In genomic region chr5:19501005-19501404, GRCm38 (mm10) we compare ENCODE assay signal across 30 mouse cellular contexts.
DNase-seq lines count a peak whose midpoint lies in the region; ATAC-seq lines count a peak whose summit lies in the region.
"Had no signal": no experiment of that assay in that cellular context is flagged by ENCODE, and none has a peak within 500 bp of the region (broad histone marks: within the 10 kb centered on the region; RNA-seq: fewer than 3 reads in every experiment).

No protein-coding gene starts in this region.

- H3K27ac ChIP-seq in forebrain, embryonic 14.5 days (ENCODE audit: low read depth, low read length) = no peak overlapping the region
- H3K27ac ChIP-seq in forebrain, embryonic 13.5 days = no peak overlapping the region
- H3K27ac ChIP-seq: embryonic facial prominence, embryonic 12.5 days; forebrain, embryonic 12.5 days; heart, adult 2 months; heart, embryonic 15.5 days; hindbrain, embryonic 14.5 days; kidney, postnatal 0 days; limb, embryonic 13.5 days; liver, embryonic 14.5 days; lung, embryonic 15.5 days; midbrain, embryonic 15.5 days; neural tube, embryonic 13.5 days had no signal

- H3K9ac ChIP-seq in forebrain, embryonic 14.5 days (ENCODE audit: low read length) = no peak overlapping the region
- no peak overlapping the region for H3K9ac ChIP-seq in forebrain, embryonic 13.5 days
- H3K9ac ChIP-seq: embryonic facial prominence, embryonic 12.5 days; forebrain, embryonic 12.5 days; heart, embryonic 15.5 days; hindbrain, embryonic 14.5 days; limb, embryonic 13.5 days; liver, embryonic 14.5 days; lung, embryonic 15.5 days; midbrain, embryonic 15.5 days; neural tube, embryonic 13.5 days had no signal

- H3K27me3 ChIP-seq in forebrain, embryonic 14.5 days (replicated peaks; ENCODE audit: control insufficient read depth, insufficient read depth, low read length) = no peaks in the 10 kb centered on the region
- no peaks in the 10 kb centered on the region for H3K27me3 ChIP-seq in forebrain, embryonic 13.5 days
- H3K27me3 ChIP-seq: embryonic facial prominence, embryonic 12.5 days; forebrain, embryonic 12.5 days; heart, embryonic 15.5 days; limb, embryonic 13.5 days; lung, embryonic 15.5 days; midbrain, embryonic 15.5 days; neural tube, embryonic 13.5 days had no signal

- DNase-seq in forebrain, embryonic 14.5 days (ENCODE audit: low spot score) = peak; percentile 31
- peak; percentile 37 to 50 for DNase-seq in left cerebral cortex, postnatal 14 days (ENCODE audit: low spot score in 2 of 2)
- DNase-seq in left cerebral cortex, postnatal 4 days = no peak
- DNase-seq in brain, adult 2 months (ENCODE audit: low read depth, low spot score) = peak; percentile 76
- peak; percentile 5 to 28 for DNase-seq in cerebellum, postnatal 25 days
- DNase-seq: adrenal gland, postnatal 10 days; gastrocnemius, postnatal 36 days; heart, adult 2 months; heart, postnatal 36 days; kidney, adult 18-20 months; lung, postnatal 4 days; retina, postnatal 1 day; thymus, adult 2 months; thymus, postnatal 4 days had no signal

- WGBS in forebrain, embryonic 14.5 days = 81% methylated on average over 3 of the region's 3 CpGs
- 84% methylated on average over 3 of the region's 3 CpGs for WGBS in forebrain, embryonic 13.5 days

- no peak for ATAC-seq in forebrain, embryonic 14.5 days
- ATAC-seq in forebrain, embryonic 13.5 days = no peak
- ATAC-seq in megakaryocyte progenitor cell, adult 5-6 weeks (replicated peaks; ENCODE audit: poor library complexity) = no peak
- ATAC-seq: activated CD4-positive, CD25-positive, alpha-beta regulatory T cell, adult 4 months; inflammation-experienced regulatory T-cells, adult 6 months; midbrain, embryonic 15.5 days had no signal

- no peaks in the 10 kb centered on the region for H3K36me3 ChIP-seq in forebrain, embryonic 14.5 days (ENCODE audit: control insufficient read depth, insufficient read depth, low read length)
- no peaks in the 10 kb centered on the region for H3K36me3 ChIP-seq in forebrain, embryonic 13.5 days (ENCODE audit: poor library complexity, severe bottlenecking)
- H3K36me3 ChIP-seq: embryonic facial prominence, embryonic 12.5 days; forebrain, embryonic 12.5 days; heart, embryonic 15.5 days; limb, embryonic 13.5 days; lung, embryonic 15.5 days; midbrain, embryonic 15.5 days; neural tube, embryonic 13.5 days had no signal

- H3K4me2 ChIP-seq in forebrain, embryonic 14.5 days (ENCODE audit: low read length) = no peak overlapping the region
- no peak overlapping the region for H3K4me2 ChIP-seq in forebrain, embryonic 13.5 days
- H3K4me2 ChIP-seq: embryonic facial prominence, embryonic 12.5 days; forebrain, embryonic 12.5 days; heart, embryonic 15.5 days; hindbrain, embryonic 14.5 days; limb, embryonic 13.5 days; lung, embryonic 15.5 days; midbrain, embryonic 15.5 days; neural tube, embryonic 13.5 days had no signal

- intact Hi-C loops in left cerebral cortex, postnatal 14 days (cut with DNase I) = no loop called here
- intact Hi-C loops in left cerebral cortex, postnatal 4 days (cut with DNase I) = no loop called here

- H3K9me3 ChIP-seq in forebrain, embryonic 14.5 days (replicated peaks; ENCODE audit: control insufficient read depth, low read length) = no peaks in the 10 kb centered on the region
- H3K9me3 ChIP-seq in forebrain, embryonic 13.5 days (replicated peaks) = no peaks in the 10 kb centered on the region
- H3K9me3 ChIP-seq: embryonic facial prominence, embryonic 12.5 days; forebrain, embryonic 12.5 days; heart, embryonic 15.5 days; limb, embryonic 13.5 days; lung, embryonic 15.5 days; midbrain, embryonic 15.5 days; neural tube, embryonic 13.5 days had no signal

- no peak overlapping the region for H3K4me3 ChIP-seq in forebrain, embryonic 14.5 days (ENCODE audit: low read depth, low read length)
- H3K4me3 ChIP-seq in forebrain, embryonic 13.5 days = no peak overlapping the region
- H3K4me3 ChIP-seq: embryonic facial prominence, embryonic 12.5 days; erythroblast, embryonic 14.5 days; forebrain, embryonic 12.5 days; heart, adult 2 months; heart, embryonic 15.5 days; limb, embryonic 13.5 days; lung, embryonic 15.5 days; midbrain, embryonic 15.5 days; myocyte; neural tube, embryonic 13.5 days had no signal

- no peaks in the 10 kb centered on the region for H3K4me1 ChIP-seq in forebrain, embryonic 14.5 days (ENCODE audit: control insufficient read depth, insufficient read depth, low read length)
- no peaks in the 10 kb centered on the region for H3K4me1 ChIP-seq in forebrain, embryonic 13.5 days
- H3K4me1 ChIP-seq: embryonic facial prominence, embryonic 12.5 days; forebrain, embryonic 12.5 days; heart, embryonic 15.5 days; limb, embryonic 13.5 days; lung, embryonic 15.5 days; midbrain, embryonic 15.5 days; neural tube, embryonic 13.5 days had no signal
